Mouse (Mus musculus): Measurements from ENCODE around the gene Tap1.
A peak's percentile ranks its signal among the peaks of the same experiment; 100 is the strongest.

Tap1 gene

DNA sequence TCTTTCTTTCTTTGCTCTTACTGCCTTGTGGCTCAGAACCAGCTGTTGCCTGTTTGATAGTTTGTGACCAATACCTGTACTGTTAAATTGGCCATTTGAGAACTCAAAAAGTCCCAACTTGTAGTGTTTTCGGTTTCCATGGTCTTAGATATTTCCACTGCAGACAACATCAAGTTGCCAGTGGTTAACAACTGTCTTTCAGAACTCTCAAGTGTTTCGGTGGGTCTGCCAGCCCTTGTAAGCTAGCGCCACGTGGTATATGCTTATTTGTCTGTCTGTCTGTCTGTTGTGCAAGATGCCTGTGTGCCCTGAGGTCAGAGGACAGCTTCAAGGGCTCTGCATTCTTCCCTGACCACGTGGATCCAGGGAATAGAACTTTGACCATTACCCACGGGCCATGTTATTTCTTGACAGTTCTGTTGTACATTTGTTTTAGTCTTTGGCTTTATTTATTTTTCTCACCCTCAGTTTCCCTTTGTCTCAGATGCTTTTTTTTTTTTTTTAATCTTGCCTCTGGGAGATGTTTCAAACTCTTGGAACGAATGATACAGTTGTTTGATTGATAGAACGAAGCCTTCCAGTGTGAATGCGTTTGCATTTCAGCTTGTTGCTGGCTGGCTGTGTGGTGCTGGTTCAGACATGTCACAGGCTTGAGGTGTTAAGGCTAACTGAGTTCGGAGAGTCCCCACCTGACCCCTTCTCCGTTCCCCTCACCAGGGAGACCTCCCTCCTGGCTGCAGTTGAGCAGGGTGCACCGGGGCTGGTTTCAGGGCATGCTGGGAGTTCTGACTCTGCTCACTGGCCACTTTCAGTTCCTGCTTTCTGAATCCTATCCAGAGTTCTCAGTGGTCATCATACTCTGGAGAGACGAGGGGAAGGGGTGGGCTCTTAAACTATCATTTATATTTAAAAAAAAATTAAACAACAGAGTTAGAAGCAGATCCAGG is 7.2 kb upstream of the Tap1 start:
- no peak for DNase-seq

- DNase-seq: no peak
Measured at GRCm38 (mm10) chr17:34183564-34184219, 3.7 kb upstream of the Tap1 start.

DNA sequence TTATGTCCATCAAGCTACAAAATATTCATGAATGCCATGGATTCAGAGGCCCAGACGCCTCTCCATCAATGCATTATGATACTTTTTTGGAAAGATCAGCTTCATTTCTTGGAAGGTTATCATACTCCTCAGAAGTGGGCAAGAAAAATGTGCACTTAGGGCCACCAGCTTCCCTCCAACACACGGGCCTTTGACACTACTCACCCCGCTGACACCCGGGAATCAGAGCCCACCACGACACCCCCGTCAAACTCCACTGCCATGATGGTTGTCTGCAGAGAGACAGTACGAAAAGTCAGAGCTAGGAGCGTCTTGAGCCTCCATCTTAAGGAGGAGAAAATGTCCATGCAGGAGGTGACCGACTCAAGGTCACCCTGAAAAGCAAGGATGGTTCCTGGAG is 1.8 kb upstream of the Tap1 start:
- DNase-seq: no peak

DNA sequence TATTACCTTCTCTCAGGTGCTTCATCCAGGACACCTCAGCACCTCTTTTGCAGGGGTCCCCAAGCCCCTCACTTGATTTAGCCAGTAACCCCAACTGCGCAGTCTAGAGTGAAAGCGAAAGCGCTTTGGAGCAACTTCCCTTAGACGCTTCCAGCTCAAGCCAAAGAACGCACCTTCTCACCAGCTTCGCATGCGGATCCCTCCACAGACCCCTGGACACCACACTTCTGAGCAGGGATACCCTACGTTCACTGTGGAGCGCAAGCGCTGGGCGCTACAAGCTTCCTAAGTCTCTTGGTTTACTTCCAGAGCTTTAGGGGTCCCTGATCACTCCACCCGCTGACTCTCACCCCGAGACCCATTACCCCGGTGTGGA is 480 bp upstream of the Tap1 start:
- no peak for DNase-seq

- DNase-seq: no peak
Measured at GRCm38 (mm10) chr17:34188010-34188409, 657 bp downstream of the Tap1 start.

- no peak for DNase-seq
Measured at GRCm38 (mm10) chr17:34188986-34189385, 1.6 kb downstream of the Tap1 start.

GRCm38 (mm10) chr17:34192852-34193251 is 5.5 kb downstream of the Tap1 start:
- no peak for DNase-seq

DNA sequence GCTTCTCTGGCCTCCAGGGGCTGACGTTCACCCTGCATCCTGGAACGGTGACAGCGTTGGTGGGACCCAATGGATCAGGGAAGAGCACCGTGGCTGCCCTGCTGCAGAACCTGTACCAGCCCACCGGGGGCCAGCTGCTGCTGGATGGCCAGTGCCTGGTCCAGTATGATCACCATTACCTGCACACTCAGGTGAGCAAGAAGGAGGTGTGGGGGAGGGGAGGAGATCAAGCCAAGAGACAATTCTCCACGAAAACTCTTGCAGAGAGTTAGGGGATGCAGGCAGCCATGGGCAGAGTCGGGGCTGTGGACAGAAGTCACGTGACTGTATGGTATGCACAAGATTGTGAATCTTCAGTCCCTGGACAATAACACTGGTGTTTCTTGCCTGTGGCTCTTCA is 6.1 kb downstream of the Tap1 start:
- no peak for DNase-seq

DNA sequence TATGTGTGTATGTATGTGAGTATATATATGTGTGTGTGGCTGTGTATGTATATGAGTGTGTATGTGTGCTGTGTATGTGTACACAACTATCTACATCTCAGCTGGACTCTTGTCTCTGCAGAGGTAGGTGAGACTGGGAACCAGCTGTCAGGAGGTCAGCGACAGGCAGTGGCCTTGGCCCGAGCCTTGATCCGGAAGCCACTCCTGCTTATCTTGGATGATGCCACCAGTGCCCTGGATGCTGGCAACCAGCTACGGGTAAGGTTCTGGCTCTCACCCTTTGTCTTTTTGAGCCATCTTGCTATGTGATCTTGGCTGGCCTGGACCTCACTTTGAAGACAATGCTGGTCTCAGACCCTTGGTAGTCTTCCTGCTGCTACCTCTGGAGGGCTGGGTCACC is 7.4 kb downstream of the Tap1 start:
- no peak for DNase-seq

- DNase-seq: no peak
Measured at GRCm38 (mm10) chr17:34196491-34196890, 9.1 kb downstream of the Tap1 start.

DNA sequence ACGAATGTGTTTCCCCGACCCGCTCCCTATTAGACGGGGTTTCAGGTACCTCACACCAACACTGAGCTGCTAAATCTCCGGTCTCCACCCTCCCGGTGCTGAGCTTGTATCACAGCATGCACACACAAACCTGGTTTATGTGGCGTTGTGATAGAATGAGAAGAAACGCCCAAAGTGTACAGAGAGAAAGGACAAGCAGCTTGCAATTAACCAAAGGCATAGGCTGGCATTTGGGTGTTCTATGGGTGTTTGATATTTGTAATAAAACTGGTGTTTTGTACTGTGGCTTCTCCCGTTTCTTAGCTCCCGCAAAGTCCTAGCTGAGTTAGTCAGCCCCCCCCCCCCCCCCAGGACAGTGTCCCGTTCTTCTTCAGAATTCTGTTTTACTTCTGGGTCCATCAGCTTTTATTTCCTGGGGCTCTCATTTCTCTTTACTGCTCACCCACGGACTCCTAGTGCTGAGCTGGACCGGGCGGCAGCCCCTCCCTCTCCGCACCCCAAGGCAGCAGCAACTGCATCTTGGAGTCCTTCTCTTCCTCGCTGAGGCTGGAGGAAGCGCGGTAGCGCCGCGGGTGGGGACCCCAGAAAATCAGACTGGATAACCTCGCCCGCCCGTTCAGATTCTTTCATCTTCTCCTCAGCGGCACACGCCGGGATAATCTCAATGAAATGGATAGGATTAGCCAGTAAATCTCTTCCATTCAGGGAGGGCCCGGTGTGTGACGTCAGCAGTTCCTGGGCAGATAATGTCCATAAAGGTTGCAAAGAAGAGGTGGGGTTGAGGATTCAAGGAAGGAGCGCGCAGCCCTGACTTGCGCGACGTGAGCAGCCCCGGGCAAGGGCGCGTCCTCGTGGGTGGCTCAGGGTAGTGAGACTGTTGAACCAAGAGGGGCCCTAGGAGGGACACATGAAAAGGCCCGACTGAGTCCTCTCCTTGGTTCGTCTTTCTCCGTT is 9.9 kb downstream of the Tap1 start, which contains the start of gene Psmb8:
TSS of gene Psmb8 (plus strand) at position 781 of the 954 bp plus-strand sequence.
- DNase-seq: peak; percentile 74 to 88

DNA sequence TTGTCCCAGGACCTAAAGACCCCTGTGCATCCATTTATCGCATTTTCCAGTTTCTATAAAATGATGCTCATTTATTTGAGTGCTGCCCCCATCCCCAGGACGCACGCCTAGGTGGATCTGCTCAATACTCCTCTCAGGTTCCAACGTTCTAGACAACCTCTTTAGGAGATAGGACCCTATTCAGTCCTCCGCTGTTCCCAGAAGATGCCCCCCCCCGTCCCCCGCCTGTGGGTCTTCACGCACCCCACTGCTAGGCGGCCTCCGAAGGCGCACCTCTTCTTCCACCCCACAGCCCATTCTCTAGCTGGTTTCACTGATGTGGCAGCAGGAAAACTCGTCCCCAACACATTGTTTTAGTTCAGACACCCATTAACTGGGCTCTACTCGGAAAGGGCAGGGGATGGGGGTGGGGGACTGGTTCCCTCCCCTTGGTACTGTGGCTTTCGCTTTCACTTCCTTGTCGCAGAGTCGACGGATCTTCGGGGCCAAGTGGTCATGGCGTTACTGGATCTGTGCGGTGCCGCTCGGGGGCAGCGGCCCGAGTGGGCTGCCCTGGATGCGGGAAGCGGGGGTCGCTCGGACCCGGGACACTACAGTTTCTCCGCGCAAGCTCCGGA is 10.7 kb downstream of the Tap1 start:
- DNase-seq: no peak

GRCm38 (mm10) chr17:34198521-34198912 is 11.2 kb downstream of the Tap1 start:
- no peak for DNase-seq

DNA sequence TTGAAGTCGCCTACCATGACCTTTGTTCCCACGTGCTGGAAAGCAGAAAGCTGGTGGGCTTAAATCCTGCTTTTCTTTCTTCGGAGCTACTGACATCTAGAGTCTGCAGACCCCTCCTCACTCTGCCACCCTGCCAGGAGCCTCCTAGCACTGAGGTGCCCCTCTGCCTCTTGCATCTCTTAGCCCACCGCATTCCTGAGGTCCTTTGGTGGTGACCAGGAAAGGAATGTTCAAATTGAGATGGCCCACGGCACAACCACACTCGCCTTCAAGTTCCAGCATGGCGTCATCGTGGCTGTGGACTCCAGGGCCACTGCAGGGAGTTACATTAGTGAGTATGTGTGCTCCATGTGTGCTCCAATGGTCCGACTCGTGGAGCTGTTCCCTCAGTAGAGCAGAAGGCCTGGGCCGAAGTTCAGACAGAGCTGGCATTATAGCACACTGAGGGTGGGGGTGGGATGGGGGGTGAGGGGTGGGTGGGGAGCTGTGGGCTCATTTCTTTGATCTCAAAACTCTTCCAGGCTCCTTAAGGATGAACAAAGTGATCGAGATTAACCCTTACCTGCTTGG is 11.8 kb downstream of the Tap1 start:
- no peak for DNase-seq

GRCm38 (mm10) chr17:34200047-34200446 is 12.7 kb downstream of the Tap1 start:
- DNase-seq: no peak

GRCm38 (mm10) chr17:34200772-34201505 is 13.6 kb downstream of the Tap1 start:
- no peak for DNase-seq

GRCm38 (mm10) chr17:34201506-34202055 is 14.2 kb downstream of the Tap1 start:
- no peak for DNase-seq

DNA sequence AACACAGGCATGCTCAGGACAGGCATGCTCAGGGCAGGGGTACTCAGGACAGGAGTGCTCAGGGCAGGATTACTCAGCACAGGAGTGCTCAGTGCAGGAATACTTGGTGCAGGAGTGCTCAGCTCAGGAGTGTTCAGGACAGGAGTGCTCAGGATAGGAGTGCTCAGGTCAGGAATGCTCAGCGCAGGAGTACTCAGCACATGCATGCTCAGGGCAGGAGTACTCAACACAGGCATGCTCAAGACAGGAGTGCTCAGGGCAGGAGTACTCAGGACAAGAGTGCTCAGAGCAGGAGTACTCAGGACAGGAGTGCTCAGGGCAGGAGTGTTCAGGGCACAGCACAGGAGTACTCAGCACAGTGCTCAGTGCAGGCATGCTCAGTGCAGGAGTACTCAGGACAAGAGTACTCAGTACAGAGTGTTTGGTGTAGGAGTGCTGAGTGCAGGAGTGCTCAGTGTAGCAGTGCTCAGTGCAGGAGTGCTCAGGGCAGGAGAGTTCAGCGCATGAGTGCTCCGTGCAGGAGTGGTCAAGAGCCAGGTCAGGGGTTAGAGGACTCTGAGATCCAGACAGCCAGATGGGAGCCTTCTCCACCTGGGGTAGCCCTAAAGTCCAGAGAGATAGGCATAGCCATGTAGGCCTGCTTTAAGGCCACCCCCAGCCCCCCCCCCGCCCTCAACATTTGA is 15.5 kb downstream of the Tap1 start:
- DNase-seq: no peak

GRCm38 (mm10) chr17:34203444-34203843 is 16.1 kb downstream of the Tap1 start, which contains the start of gene Tap2:
Gene Tap2, plus strand, starts transcription at chr17:34203527.
- no peak for DNase-seq

- DNase-seq: peak; percentile 83 to 88
Measured at GRCm38 (mm10) chr17:34204303-34205010, 17.1 kb downstream of the Tap1 start.
